Mouse (Mus musculus): ENCODE data around the gene Ccdc32. TPM values are rescaled to one million over a fixed set of nuclear protein-coding genes. Genes with fewer than 3 reads are reported as not detected.
A peak's percentile ranks its signal among the peaks of the same experiment; 100 is the strongest.

The Ccdc32 gene
- polyA plus RNA-seq, 1 experiment: 4.0 TPM

- Histone ChIP-seq H3K36me3 (ENCODE audit: control insufficient read depth, insufficient read depth, low read length) (peaks cover 7% of the 10 kb centered on the region), H3K27me3 (ENCODE audit: control insufficient read depth, insufficient read depth, low read length) (no peaks in the 10 kb centered on the region), H3K4me3 (ENCODE audit: extremely low read depth, insufficient read depth, insufficient read length) (no peak overlapping the region), H3K4me1 (ENCODE audit: control insufficient read depth, insufficient read depth, insufficient read length) (peaks cover 7% of the 10 kb centered on the region; the same call in 1 of the 2 replicates), H3K27ac (ENCODE audit: insufficient read depth, low read length) (no peak overlapping the region)
- TF ChIP-seq POLR2A (IDR thresholded peaks at IDR 0.05; ENCODE audit: low read depth, low read length) (no peak), CTCF (IDR thresholded peaks at IDR 0.05; ENCODE audit: extremely low read depth, insufficient read depth, insufficient read length, insufficient replicate concordance) (no peak)
- peak; percentile 19 to 49 for DNase-seq (ENCODE audit: low read depth in 1 of 2, low spot score in 2 of 2)
- 12% methylated on average over 12 of the region's 12 CpGs for whole genome bisulfite sequencing
Measured at GRCm38 (mm10) chr2:119015604-119016180, 13.5 kb downstream of the Ccdc32 start.

- H3K4me3 ChIP-seq (ENCODE audit: extremely low read depth, insufficient read depth, insufficient read length): no peak overlapping the region
- 21% methylated on average over 7 of the region's 7 CpGs for WGBS
Measured at GRCm38 (mm10) chr2:119014989-119015388, 14.2 kb downstream of the Ccdc32 start.

GRCm38 (mm10) chr2:119009376-119009775, 19.8 kb downstream of the Ccdc32 start:
- WGBS: 91% methylated on average over 2 of the region's 2 CpGs
- Histone ChIP-seq H3K36me3 (ENCODE audit: control insufficient read depth, insufficient read depth, low read length) (no peaks in the 10 kb centered on the region), H3K27me3 (ENCODE audit: control insufficient read depth, insufficient read depth, low read length) (no peaks in the 10 kb centered on the region), H3K4me1 (ENCODE audit: control insufficient read depth, insufficient read depth, insufficient read length) (no peaks in the 10 kb centered on the region), H3K27ac (ENCODE audit: insufficient read depth, low read length) (no peak overlapping the region), H3K4me3 (ENCODE audit: extremely low read depth, insufficient read depth, insufficient read length) (no peak overlapping the region)
- DNase-seq (ENCODE audit: low read depth in 1 of 2, low spot score in 2 of 2): no peak
- no peak for TF ChIP-seq CTCF (IDR thresholded peaks at IDR 0.05; ENCODE audit: extremely low read depth, insufficient read depth, insufficient read length, insufficient replicate concordance)
- no peak for TF ChIP-seq POLR2A (IDR thresholded peaks at IDR 0.05; ENCODE audit: low read depth, low read length)

More at GRCm38 (mm10) chr2:119014989-119015388, 14.2 kb downstream of the Ccdc32 start:
- DNase-seq (ENCODE audit: low read depth in 1 of 2, low spot score in 2 of 2): no peak
- Histone ChIP-seq H3K4me1 (ENCODE audit: control insufficient read depth, insufficient read depth, insufficient read length) (peaks cover 7% of the 10 kb centered on the region; the same call in 1 of the 2 replicates), H3K27me3 (ENCODE audit: control insufficient read depth, insufficient read depth, low read length) (no peaks in the 10 kb centered on the region), H3K36me3 (ENCODE audit: control insufficient read depth, insufficient read depth, low read length) (peaks cover 7% of the 10 kb centered on the region), H3K27ac (ENCODE audit: insufficient read depth, low read length) (no peak overlapping the region)
- no peak for TF ChIP-seq CTCF (IDR thresholded peaks at IDR 0.05; ENCODE audit: extremely low read depth, insufficient read depth, insufficient read length, insufficient replicate concordance)
- TF ChIP-seq POLR2A (IDR thresholded peaks at IDR 0.05; ENCODE audit: low read depth, low read length): no peak

GRCm38 (mm10) chr2:119006886-119007285, 22.3 kb downstream of the Ccdc32 start:
- 79% methylated on average over 7 of the region's 7 CpGs for WGBS
- Histone ChIP-seq H3K4me3 (ENCODE audit: extremely low read depth, insufficient read depth, insufficient read length) (no peak overlapping the region), H3K27ac (ENCODE audit: insufficient read depth, low read length) (no peak overlapping the region), H3K36me3 (ENCODE audit: control insufficient read depth, insufficient read depth, low read length) (no peaks in the 10 kb centered on the region), H3K27me3 (ENCODE audit: control insufficient read depth, insufficient read depth, low read length) (no peaks in the 10 kb centered on the region), H3K4me1 (ENCODE audit: control insufficient read depth, insufficient read depth, insufficient read length) (no peaks in the 10 kb centered on the region)
- no peak for DNase-seq (ENCODE audit: low read depth in 1 of 2, low spot score in 2 of 2)
- TF ChIP-seq POLR2A (IDR thresholded peaks at IDR 0.05; ENCODE audit: low read depth, low read length): no peak
- TF ChIP-seq CTCF (IDR thresholded peaks at IDR 0.05; ENCODE audit: extremely low read depth, insufficient read depth, insufficient read length, insufficient replicate concordance): no peak

- Histone ChIP-seq H3K27me3 (ENCODE audit: control insufficient read depth, insufficient read depth, low read length) (no peaks in the 10 kb centered on the region), H3K4me1 (ENCODE audit: control insufficient read depth, insufficient read depth, insufficient read length) (no peaks in the 10 kb centered on the region), H3K4me3 (ENCODE audit: extremely low read depth, insufficient read depth, insufficient read length) (no peak overlapping the region), H3K27ac (ENCODE audit: insufficient read depth, low read length) (no peak overlapping the region), H3K36me3 (ENCODE audit: control insufficient read depth, insufficient read depth, low read length) (no peaks in the 10 kb centered on the region)
- no peak for DNase-seq (ENCODE audit: low read depth in 1 of 2, low spot score in 2 of 2)
- no peak for TF ChIP-seq CTCF (IDR thresholded peaks at IDR 0.05; ENCODE audit: extremely low read depth, insufficient read depth, insufficient read length, insufficient replicate concordance)
- TF ChIP-seq POLR2A (IDR thresholded peaks at IDR 0.05; ENCODE audit: low read depth, low read length): no peak
- WGBS: 84% methylated on average over 3 of the region's 3 CpGs
Measured at GRCm38 (mm10) chr2:118999025-118999639, 30.1 kb downstream of the Ccdc32 start.

GRCm38 (mm10) chr2:118998115-118998866, 30.9 kb downstream of the Ccdc32 start:
- Histone ChIP-seq H3K27ac (ENCODE audit: insufficient read depth, low read length) (no peak overlapping the region), H3K4me1 (ENCODE audit: control insufficient read depth, insufficient read depth, insufficient read length) (no peaks in the 10 kb centered on the region), H3K27me3 (ENCODE audit: control insufficient read depth, insufficient read depth, low read length) (no peaks in the 10 kb centered on the region), H3K36me3 (ENCODE audit: control insufficient read depth, insufficient read depth, low read length) (no peaks in the 10 kb centered on the region), H3K4me3 (ENCODE audit: extremely low read depth, insufficient read depth, insufficient read length) (no peak overlapping the region)
- TF ChIP-seq CTCF (IDR thresholded peaks at IDR 0.05; ENCODE audit: extremely low read depth, insufficient read depth, insufficient read length, insufficient replicate concordance) (no peak), POLR2A (IDR thresholded peaks at IDR 0.05; ENCODE audit: low read depth, low read length) (no peak)
- 36% methylated on average over 6 of the region's 6 CpGs for WGBS
- no peak for DNase-seq (ENCODE audit: low read depth in 1 of 2, low spot score in 2 of 2)
